8 mouse cellular contexts compared by ENCODE assay signal in genomic region chr15:81064143-81064542, GRCm38 (mm10).
A peak's percentile ranks its signal among the peaks of the same experiment; 100 is the strongest.
DNase-seq lines count a peak whose midpoint lies in the region; ATAC-seq and TF ChIP-seq lines count a peak whose summit lies in the region.

No protein-coding gene starts in this region.

- no peaks in the 10 kb centered on the region for H3K9me3 ChIP-seq in forebrain, embryonic 14.5 days (replicated peaks; ENCODE audit: control insufficient read depth, low read length)
- no peaks in the 10 kb centered on the region for H3K9me3 ChIP-seq in forebrain, embryonic 13.5 days (replicated peaks)
- H3K9me3 ChIP-seq in limb, embryonic 14.5 days (ENCODE audit: control insufficient read depth, low read length), result no peaks in the 10 kb centered on the region
- no peaks in the 10 kb centered on the region for H3K9me3 ChIP-seq in limb, embryonic 10.5 days (replicated peaks)
- no peaks in the 10 kb centered on the region for H3K9me3 ChIP-seq in neural tube, embryonic 15.5 days (replicated peaks)

- no peak overlapping the region for H3K9ac ChIP-seq in forebrain, embryonic 14.5 days (ENCODE audit: low read length)
- H3K9ac ChIP-seq in forebrain, embryonic 13.5 days, result no peak overlapping the region
- no peak overlapping the region for H3K9ac ChIP-seq in limb, embryonic 14.5 days (ENCODE audit: low read depth, low read length, severe bottlenecking)
- H3K9ac ChIP-seq in neural tube, embryonic 15.5 days (replicated peaks), result no peak overlapping the region

- no peak overlapping the region for H3K27ac ChIP-seq in forebrain, embryonic 14.5 days (ENCODE audit: low read depth, low read length)
- H3K27ac ChIP-seq in forebrain, embryonic 13.5 days, result no peak overlapping the region
- no peak overlapping the region for H3K27ac ChIP-seq in limb, embryonic 14.5 days (replicated peaks; ENCODE audit: low read depth, low read length)
- no peak overlapping the region for H3K27ac ChIP-seq in limb, embryonic 10.5 days
- no peak overlapping the region for H3K27ac ChIP-seq in neural tube, embryonic 15.5 days (replicated peaks)

- 33% methylated on average over 1 of the region's 1 CpGs for WGBS in forebrain, embryonic 14.5 days
- 43% methylated on average over 1 of the region's 1 CpGs for WGBS in forebrain, embryonic 13.5 days
- 55% methylated on average over 1 of the region's 1 CpGs for WGBS in limb, embryonic 14.5 days
- 27% methylated on average over 1 of the region's 1 CpGs for WGBS in limb, embryonic 10.5 days
- WGBS in neural tube, embryonic 15.5 days, result 55% methylated on average over 1 of the region's 1 CpGs

- peaks cover 5% of the 10 kb centered on the region; the same call in 1 of the 2 replicates for H3K4me1 ChIP-seq in forebrain, embryonic 14.5 days (ENCODE audit: control insufficient read depth, insufficient read depth, low read length)
- peaks cover 11% of the 10 kb centered on the region for H3K4me1 ChIP-seq in forebrain, embryonic 13.5 days
- peaks cover 23% of the 10 kb centered on the region for H3K4me1 ChIP-seq in limb, embryonic 14.5 days (ENCODE audit: control insufficient read depth, insufficient read depth, low read length)
- H3K4me1 ChIP-seq in limb, embryonic 10.5 days, result peaks cover 29% of the 10 kb centered on the region
- H3K4me1 ChIP-seq in neural tube, embryonic 15.5 days, result peaks cover 14% of the 10 kb centered on the region

- H3K4me3 ChIP-seq in forebrain, embryonic 14.5 days (ENCODE audit: low read depth, low read length), result no peak overlapping the region
- H3K4me3 ChIP-seq in forebrain, embryonic 13.5 days, result no peak overlapping the region
- no peak overlapping the region for H3K4me3 ChIP-seq in limb, embryonic 14.5 days (replicated peaks; ENCODE audit: low read length)
- no peak overlapping the region for H3K4me3 ChIP-seq in limb, embryonic 10.5 days
- no peak overlapping the region for H3K4me3 ChIP-seq in neural tube, embryonic 15.5 days (replicated peaks)

- DNase-seq in forebrain, embryonic 14.5 days (ENCODE audit: low spot score), result peak; percentile 77
- peak; percentile 41 for DNase-seq in limb, embryonic 14.5 days (ENCODE audit: low spot score)
- no peak for DNase-seq in limb, embryonic 10.5 days (ENCODE audit: low spot score)
- peak; percentile 71 for DNase-seq in NIH3T3 (ENCODE audit: low read depth)
- DNase-seq in right cerebral cortex, postnatal 10 days (ENCODE audit: low spot score in 2 of 2), result no peak

- TF ChIP-seq POLR2A in limb, embryonic 14.5 days (IDR thresholded peaks at IDR 0.05; ENCODE audit: borderline replicate concordance, extremely low read depth, insufficient read depth, insufficient read length), result no peak

- H3K27me3 ChIP-seq in forebrain, embryonic 14.5 days (replicated peaks; ENCODE audit: control insufficient read depth, insufficient read depth, low read length), result no peaks in the 10 kb centered on the region
- H3K27me3 ChIP-seq in forebrain, embryonic 13.5 days, result no peaks in the 10 kb centered on the region
- H3K27me3 ChIP-seq in limb, embryonic 14.5 days (ENCODE audit: control insufficient read depth, insufficient read depth, low read length), result no peaks in the 10 kb centered on the region
- H3K27me3 ChIP-seq in limb, embryonic 10.5 days (ENCODE audit: low read depth, poor library complexity, severe bottlenecking), result no peaks in the 10 kb centered on the region
- H3K27me3 ChIP-seq in neural tube, embryonic 15.5 days (replicated peaks), result no peaks in the 10 kb centered on the region

- ATAC-seq in forebrain, embryonic 14.5 days, result no peak
- ATAC-seq in forebrain, embryonic 13.5 days, result no peak
- ATAC-seq in limb, embryonic 14.5 days (ENCODE audit: low FRiP score, low read depth), result no peak
- ATAC-seq in granulocyte monocyte progenitor cell, adult 5-6 weeks (replicated peaks; ENCODE audit: poor library complexity, severe bottlenecking), result peak; percentile 44; the same call in 1 of the 2 replicates
- ATAC-seq in neural tube, embryonic 15.5 days (ENCODE audit: low FRiP score), result no peak

- no peak overlapping the region for H3K4me2 ChIP-seq in forebrain, embryonic 14.5 days (ENCODE audit: low read length)
- H3K4me2 ChIP-seq in forebrain, embryonic 13.5 days, result no peak overlapping the region
- no peak overlapping the region for H3K4me2 ChIP-seq in limb, embryonic 14.5 days (replicated peaks; ENCODE audit: low read depth, low read length, severe bottlenecking)
- no peak overlapping the region for H3K4me2 ChIP-seq in neural tube, embryonic 15.5 days

- no peaks in the 10 kb centered on the region for H3K36me3 ChIP-seq in forebrain, embryonic 14.5 days (ENCODE audit: control insufficient read depth, insufficient read depth, low read length)
- no peaks in the 10 kb centered on the region for H3K36me3 ChIP-seq in forebrain, embryonic 13.5 days (ENCODE audit: poor library complexity, severe bottlenecking)
- H3K36me3 ChIP-seq in limb, embryonic 14.5 days (ENCODE audit: control insufficient read depth, insufficient read depth, low read length), result no peaks in the 10 kb centered on the region
- H3K36me3 ChIP-seq in limb, embryonic 10.5 days, result 0 out of 2 replicates have a peak, but pooled peaks cover 4% of the 10 kb centered on the region
- H3K36me3 ChIP-seq in neural tube, embryonic 15.5 days, result no peaks in the 10 kb centered on the region

Comparison
In these comparisons a context has a peak if more than half of its experiments do, and no peak if none do; other contexts are left out.
1. DNase-seq: peak in forebrain, embryonic 14.5 days (single experiment), limb, embryonic 14.5 days (single experiment) and NIH3T3 (single experiment); none in limb, embryonic 10.5 days (single experiment) and right cerebral cortex, postnatal 10 days (0 of 2).